Mouse (Mus musculus): ENCODE results near the gene Tax1bp3.

DNA sequence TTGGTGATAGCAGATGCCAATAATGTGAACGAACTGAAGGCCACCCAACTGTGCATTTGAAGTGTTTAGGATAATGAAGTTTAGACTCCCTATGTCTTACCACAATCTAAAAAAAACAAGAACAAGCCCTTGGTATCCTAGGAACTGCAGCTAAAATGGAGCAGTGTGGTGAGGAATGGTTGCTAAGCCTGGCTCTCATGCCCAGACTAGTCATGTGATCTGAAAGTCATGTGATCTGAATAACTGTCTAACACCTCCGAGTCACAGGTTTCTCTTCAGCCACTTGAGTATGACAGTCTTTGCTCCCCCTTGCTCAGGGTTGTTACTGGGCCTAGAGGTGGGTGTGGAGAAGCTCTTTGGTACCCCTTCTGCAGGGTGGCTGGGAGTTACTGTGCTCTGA, 55.6 kb downstream of the Tax1bp3 start:
- no peak for TF ChIP-seq POLR2A (IDR thresholded peaks at IDR 0.05; ENCODE audit: borderline replicate concordance, extremely low read depth, low read depth, low read length)
- no peak for TF ChIP-seq CTCF (IDR thresholded peaks at IDR 0.05; ENCODE audit: insufficient read depth, low read length)
